Mouse (Mus musculus): ENCODE measurements around the gene Inha.

DNA sequence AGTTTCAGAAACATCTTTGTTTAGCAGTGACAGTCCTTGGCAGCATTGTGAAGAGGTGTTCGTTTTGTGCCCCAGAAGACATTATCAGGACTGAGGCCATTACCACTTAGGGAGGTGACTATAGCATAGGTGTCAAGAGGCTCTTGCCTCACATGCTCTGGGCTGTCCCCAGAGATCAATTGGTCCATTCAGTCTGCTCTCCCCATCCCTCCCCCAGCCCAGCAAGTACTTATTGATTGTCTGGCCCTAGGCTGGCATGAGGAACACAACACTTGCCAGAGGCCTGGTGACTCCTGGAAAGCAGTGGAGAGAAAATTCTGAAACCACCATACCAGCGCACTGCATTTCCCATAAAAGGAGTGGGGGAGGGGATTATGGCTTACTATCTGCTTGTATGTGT, 30.7 kb downstream of the Inha start:
- TF ChIP-seq POLR2A (IDR thresholded peaks at IDR 0.05; ENCODE audit: control insufficient read depth, low read depth, low read length) (no peak), CTCF (IDR thresholded peaks at IDR 0.05; ENCODE audit: control insufficient read depth, insufficient read depth, insufficient replicate concordance, low read depth, low read length) (no peak)
